Mouse (Mus musculus) adrenal gland, postnatal 4 days (tissue): ENCODE data around the gene Dlk1. TPM values are rescaled to one million over a fixed set of nuclear protein-coding genes. Genes with fewer than 3 reads are reported as not detected.
"Not testable (repeated sequence)": the region's sequence is repeated elsewhere in the genome, so short reads cannot be mapped to it uniquely, and the experiment has no call there.

Source experiments
- DNase-seq, 2 experiments: peaks; one replicate each; pipeline ENCODE4 v3.0.0; 2021 to 2022; ENCODE audit warnings: low spot score in 2 of 2, mixed read lengths in 2 of 2
- total RNA-seq, 2 experiments: library from RNA; stranded (reverse); gene quantifications; 2 replicates each; pipeline ENCODE4 v1.2.3; 2021

Gene Dlk1
- total RNA-seq, 2 experiments from 2014 or later: 974 to 1,168 TPM

DNA sequence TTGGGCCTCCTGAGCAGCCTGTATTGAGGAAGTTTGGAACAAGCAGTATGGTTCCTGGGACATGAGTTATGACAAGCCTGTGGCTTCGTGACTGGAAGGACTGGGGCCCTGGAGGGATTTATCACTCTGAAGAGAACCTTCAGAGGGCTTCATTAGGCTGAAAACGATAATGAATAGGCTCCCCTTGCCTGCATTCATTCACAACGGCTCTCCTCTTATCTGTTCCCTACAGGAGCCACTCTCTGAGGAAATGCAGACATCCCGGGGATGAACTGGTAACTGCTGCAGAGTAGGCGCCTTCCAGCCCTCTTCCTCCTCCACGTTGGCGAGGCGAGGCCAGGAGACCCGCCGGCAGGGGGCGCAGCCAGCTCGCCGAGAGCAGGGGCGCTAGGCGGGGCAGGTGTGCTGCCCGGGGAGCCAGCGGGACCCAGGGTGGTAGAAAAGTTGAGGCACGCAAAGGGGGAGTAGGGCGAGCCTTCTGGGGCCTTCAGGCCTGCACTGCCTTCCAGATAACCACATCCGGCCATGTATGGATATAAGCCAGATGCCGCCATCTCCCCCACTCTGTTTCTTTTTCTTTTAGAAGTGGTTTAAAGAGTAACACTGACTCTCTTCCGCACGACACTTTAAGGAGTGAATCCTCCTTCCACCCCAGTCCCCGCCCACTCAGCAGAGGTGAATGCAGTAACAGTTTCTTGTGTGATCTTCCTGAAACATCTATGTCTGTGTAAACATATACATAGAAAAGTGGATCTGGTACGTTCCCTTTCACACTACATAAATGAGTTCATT lies 14.9 kb upstream of the Dlk1 start:
- DNase-seq: peak; percentile 77 to 85

DNA sequence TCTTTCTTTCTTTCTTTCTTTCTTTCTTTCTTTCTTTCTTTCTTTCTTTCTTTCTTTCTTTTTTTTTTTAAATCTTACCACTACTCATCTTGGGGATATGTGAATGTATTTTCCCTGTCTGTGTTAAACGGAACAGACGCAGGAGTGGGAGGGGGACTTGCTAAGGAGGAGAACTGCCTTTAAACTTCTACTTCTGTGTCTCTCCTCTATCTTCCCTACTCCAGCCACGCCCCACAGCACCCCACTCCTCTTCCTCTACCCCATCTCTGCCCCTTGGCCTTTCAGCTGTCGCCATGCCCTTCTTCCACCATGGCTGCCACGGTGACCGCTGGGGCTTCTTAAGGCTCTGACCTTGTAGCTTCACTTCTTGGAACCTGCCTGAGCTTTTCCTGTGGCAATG lies 14.2 kb upstream of the Dlk1 start:
- no peak for DNase-seq

DNA sequence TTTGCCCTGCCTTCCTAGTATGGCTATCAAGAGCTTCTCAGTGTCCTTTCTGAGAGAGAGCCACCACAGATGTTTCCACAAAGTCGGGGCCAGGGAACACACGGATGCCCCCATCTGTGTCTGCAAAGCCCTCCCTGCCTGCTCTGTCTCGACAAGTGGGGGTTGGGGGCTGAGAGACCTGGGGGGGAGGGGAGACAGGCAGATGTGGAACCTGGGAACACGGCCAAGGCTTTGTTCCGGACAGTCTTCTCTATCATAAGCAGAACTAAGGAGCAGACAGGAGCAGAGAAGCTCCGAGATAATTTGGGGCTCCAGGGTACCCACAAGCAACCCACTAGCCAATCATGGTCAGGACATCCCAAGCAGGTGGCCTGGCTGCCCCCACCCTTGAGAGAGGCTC lies 12.6 kb upstream of the Dlk1 start:
- DNase-seq: no peak

DNA sequence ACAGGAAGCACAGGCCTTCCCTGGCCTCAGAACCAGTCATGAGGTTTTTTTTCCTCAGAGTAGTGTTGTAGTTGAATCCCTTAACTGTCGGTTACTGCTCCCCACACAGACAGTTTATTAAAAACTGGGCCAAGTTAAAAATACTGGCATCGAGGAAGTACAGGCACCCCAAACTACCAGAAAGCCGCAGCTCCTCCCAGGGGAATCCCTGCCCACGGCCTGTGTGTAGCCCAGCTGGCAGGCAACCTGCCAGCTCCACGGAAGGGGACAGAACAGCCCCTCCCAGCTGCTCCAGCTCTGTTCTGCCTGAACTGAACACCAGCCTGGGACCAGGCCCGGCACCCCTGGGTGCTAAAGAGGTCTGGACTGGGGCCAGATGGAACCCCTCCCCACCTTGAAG lies 11.3 kb upstream of the Dlk1 start:
- no peak for DNase-seq

DNA sequence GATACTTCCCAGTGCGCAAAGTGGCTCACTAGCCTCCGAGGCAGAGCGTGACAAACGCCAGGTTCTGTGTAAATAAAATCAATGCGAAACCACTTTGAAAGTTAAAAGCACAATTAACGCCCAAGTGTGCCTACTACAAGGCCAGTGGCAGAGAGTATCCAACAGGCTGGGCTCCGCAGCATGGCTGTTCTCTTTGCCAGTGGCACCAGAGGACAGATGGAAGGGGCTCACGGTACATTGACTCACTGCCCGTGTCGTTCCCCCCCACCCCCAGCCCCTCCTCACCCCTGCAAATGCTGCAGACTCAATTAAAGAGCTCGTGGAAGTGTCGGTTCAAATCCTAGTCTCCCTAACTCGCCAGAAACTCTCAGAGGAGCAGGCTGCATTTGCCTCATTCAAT lies 10.5 kb upstream of the Dlk1 start:
- no peak for DNase-seq

DNA sequence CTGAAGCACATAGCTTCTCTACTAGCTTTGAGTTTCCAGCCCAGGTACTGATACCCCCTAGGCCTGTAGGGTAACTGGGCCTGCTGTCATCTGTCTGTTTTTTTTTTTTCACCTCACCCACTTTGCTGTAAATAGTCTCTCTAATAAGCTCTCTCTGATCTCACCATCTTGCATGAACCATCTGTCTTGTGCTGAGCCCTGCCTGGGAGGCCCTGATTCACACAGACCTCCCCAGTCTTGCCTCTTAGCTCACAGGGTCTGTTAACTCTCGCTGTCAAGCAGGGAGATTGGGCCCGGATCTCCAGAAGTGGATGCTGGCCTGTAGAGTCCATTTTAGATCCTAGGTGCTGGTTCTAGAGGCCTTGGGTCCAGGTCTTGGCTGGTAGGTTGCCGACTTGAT lies 9.3 kb upstream of the Dlk1 start:
- DNase-seq: no peak

DNA sequence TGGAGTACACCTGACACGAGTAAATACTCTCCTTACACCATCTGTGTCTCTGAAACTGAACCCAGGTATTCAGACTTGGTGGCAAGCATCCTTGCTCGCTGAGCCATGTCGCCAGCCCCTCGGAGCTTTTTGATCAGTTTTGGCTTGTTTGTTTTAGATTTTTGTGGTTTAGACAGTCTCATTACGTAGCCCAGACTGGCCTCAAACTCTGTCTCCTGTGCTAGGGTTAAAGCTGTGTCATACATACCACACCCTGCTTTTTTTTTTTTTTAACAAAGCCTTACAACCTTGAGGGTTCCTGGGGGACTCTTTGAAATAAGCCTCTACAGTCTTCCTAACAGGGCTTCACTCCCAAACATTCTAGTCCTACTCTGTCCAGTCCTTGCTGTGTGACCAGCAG lies 7.6 kb upstream of the Dlk1 start:
- DNase-seq: no peak

DNA sequence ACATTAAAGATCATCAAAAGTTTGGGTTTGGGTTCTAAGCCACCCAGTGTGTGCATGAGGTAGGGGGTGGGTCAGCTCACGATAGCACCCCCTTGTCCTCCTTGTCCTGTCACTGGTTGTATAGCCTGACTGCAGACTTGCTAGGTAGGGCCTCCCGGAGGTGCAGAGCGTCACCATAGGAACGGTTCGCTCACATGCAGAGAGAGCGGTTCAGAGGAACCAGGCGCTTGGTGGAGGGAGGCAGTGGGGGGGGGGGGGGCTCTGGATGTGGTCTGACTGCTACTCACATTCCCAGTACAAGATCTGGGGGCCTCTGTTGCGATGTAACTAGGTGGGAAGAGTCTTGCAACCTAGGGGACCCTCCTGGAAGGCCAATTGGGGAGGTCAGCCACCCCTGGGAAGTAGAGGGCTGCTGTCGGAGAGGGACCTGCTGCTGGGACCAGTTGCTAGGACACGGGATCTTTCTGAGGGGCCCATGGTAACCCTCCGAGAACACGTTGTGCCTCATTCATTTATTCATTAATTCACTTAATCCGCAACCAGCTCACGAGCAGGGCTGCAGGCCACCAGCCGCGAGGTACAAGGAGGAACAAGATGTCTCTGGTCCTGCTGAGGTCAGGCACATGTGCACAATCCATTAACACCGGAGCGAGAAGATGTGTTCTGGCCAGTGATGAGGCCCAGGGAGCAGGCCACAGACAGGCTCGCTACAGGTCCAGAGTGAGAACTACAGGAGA lies 7.0 kb upstream of the Dlk1 start:
- no peak for DNase-seq

DNA sequence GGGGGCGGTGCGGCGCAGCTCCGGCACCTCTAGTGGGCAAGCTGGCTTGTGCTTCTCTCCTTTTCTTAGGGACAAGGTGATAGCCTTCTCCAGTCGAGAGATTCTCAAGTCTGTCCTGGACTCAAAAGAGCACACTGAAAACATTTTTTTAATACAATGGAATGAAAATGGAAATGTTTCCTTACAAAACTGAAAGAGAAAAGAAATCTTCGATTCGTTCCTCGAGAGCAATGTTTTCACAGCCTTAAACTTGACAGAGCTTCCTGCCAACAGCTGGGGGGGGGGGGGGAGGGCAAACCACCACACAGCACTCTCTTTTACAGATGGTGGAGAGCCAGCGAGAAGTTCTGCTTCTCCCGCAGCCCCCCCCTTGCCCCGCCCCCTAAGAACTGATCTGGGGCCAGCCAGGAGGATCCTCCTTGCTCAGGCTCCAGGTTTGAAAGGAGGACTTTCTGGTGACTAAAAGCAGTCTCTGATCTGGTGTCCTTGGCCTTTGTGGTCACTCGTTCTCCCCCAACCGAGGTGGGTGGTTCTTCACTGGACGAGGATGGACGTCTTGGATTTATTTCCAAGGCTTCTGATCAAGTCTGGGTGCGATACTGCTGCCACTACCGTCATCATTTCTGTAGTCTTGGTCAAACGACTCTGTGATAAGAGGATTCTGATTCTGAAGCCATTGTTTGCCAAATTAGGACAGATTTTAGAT lies 6.2 kb upstream of the Dlk1 start:
- no peak for DNase-seq

DNA sequence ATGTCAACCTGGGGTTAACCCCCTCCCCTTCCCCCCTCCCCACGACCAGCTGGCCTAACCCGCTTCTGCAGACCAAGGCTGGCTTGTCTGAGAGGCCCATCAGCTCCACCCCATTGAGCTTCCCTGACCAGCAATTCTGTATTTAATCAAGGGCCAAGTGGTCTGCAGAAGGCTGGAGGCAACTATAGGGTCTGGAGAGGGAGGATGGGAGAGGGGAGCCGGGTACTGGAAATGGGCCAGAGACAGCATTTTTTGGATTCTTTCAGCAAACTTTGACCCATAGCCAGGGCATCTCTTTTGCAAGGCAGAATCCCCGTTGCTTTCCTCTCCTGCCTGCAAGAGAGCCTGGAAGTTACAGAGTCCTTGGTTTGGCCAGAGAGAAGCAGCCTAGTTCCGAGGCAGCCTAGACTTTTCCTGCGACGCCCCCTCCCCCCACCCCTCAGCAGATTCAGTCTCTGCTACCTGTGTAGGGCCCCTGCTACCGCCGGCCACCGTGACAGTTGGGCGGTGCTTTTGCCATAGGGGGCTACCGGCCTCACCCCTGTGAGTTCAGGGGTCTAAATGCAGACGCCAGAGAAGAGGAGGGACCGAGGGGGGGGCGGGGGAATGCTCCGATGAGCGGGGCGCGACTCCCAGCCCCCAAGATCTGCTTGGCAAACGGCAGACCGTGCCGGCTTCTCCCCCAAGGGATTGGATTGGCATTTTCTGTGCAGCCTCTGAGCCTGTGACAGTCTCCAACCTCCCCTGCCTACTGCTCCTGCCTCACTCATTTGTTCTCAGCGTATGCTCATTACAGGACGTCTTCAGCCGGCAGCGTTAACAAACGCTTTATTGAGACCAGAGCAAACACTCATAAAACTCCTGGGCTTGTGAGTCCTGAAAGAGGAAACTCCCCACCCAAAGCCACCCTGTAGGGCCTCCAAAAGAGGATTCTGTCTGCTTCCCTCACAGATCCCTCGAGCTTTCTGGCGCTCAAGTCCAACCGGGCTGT lies 2.9 kb upstream of the Dlk1 start:
- DNase-seq: no peak

DNA sequence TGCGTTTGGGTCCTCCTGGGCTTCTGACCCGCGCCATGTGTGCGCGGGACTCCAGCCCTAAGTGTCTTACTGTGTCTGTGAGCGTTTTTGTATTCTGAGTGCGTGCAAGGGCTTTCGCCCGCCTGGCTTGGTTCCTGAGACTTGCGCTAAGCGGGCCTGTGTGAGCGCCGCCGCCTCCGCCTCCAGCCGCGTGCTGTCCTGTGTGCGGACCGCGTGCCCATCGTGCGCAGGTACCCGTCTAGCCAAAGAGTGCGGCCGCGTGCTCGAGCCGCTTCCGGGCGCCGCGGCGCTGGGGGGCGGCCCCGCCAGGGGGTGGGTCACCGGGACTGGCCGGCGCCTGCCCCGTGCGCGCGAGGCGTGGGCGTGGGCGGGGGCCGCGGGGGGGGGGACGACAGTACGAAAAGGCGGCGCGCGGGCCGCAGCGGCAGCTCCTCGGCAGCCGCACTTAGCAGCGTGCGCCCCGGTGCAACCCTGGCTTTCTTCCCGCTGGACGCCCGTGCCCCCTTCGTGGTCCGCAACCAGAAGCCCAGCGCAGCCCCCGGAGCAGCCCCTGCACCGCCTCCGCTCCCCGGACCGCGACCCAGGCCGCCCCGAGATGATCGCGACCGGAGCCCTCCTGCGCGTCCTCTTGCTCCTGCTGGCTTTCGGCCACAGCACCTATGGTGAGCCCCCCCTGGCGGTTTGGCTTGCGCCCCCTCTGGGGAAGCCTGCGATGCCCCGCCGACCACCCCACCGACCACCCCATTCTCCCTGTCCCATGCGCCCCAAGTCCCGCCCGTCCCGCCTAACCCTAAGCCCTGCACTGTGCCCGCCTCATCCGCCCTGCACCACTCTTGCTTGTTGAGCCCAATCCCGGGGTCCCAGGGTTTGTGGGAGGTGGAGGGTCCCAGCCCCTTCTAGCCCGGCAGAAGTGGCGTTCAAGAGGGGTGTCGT lies 708 bp downstream of the Dlk1 start:
- DNase-seq: peak in 1 of 2 experiments; percentile 20

DNA sequence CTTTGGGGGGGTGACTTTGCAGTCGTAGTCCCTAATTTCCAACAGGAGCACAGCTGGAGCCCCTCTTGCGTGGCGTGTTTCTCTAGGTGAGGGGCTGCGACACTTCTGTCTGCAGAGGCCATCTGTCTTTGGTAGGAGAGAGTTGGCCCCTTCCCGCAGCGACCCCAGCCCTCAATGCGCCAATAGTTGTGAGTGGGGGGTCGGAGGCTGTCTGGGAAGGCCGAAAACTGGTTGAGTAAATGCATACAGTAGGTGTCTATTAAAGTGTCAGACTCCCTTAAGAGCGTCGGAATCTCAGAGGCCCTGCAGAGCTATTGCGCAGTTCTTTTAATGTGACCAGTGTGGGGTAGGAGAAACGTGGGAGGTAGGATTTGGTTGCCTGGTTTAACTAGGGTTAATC lies 1.5 kb downstream of the Dlk1 start:
- DNase-seq: no peak

DNA sequence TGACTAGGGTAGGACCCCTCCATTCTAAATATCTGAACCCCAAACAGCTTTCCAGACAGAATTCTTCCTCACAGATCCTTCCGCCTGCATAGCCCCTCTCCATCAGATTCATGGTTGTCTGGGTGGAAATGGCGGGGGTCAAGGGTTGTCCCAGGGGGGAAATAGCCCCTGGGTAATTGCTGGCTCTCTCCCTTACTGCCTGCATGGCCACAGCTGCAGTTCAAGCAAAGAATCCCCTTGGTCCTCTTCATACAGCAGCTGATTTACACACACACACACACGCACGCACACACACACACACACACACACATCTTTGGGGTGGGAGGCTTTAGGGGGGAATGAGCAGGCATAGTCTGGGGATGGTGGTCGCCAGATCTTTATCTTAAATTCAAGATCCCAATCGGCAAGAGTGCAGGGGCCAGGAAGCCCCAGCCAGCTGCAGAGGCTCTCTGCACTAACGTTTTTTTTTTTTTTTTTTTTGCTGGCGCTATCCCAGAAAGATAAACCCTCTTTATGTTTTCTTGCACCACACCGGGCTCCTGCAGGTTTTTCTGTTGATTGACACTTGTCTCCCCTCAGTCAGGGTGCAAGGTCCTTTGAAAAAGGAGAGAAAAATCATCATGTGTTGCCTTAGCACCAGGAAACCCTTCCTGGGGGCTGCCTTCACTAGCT lies 4.0 kb downstream of the Dlk1 start:
- DNase-seq: no peak

DNA sequence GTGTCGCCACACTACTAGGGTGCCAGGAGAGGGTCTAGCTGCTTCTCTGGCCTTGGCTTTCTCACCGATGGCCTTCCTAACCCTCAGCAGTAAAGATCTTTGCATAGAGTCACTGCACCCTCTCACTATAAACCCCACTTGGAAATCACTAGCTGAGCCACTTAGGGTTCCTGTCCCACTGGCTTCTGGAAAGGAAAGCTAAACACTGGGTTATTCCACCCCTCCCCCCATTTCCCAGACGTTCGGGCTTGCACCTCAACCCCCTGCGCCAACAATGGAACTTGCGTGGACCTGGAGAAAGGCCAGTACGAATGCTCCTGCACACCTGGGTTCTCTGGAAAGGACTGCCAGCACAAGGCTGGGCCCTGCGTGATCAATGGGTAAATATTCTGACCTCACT lies 5.2 kb downstream of the Dlk1 start:
- no peak for DNase-seq

DNA sequence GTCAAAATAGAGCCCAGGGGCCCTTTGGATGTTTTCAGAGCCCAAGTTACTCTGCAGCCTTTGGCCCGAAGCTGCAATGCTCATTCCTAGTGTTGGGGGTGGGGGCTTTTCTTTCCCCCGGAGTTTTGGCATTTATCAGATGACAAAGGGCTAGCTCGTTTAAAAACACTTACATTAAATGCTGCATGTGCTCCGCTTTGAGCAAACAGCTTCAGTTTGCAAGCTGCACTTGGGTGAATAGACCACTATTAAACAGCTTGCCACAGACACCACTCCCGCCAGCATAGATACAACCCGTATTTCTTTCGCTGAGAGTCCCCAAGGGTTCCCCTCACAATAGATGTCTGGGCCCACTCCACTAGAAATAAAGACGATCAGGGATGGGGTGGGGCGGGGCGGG lies 6.3 kb downstream of the Dlk1 start:
- no peak for DNase-seq

DNA sequence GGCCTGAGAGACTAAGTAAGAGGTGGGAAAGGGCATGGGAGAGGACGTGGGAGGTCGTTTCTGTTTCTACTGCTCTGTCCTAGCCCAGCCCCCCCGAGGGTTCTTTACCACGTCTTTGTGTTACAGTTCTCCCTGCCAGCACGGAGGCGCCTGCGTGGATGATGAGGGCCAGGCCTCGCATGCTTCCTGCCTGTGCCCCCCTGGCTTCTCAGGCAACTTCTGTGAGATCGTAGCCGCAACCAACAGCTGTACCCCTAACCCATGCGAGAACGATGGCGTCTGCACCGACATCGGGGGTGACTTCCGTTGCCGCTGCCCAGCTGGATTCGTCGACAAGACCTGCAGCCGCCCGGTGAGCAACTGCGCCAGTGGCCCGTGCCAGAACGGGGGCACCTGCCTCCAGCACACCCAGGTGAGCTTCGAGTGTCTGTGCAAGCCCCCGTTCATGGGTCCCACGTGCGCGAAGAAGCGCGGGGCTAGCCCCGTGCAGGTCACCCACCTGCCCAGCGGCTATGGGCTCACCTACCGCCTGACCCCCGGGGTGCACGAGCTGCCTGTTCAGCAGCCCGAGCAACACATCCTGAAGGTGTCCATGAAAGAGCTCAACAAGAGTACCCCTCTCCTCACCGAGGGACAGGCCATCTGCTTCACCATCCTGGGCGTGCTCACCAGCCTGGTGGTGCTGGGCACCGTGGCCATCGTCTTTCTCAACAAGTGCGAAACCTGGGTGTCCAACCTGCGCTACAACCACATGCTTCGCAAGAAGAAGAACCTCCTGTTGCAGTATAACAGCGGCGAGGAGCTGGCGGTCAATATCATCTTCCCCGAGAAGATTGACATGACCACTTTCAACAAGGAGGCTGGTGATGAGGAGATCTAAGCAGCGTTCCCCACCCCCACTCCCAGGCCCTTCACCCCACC lies 7.1 kb downstream of the Dlk1 start:
- DNase-seq: peak in 1 of 2 experiments; percentile 2

DNA sequence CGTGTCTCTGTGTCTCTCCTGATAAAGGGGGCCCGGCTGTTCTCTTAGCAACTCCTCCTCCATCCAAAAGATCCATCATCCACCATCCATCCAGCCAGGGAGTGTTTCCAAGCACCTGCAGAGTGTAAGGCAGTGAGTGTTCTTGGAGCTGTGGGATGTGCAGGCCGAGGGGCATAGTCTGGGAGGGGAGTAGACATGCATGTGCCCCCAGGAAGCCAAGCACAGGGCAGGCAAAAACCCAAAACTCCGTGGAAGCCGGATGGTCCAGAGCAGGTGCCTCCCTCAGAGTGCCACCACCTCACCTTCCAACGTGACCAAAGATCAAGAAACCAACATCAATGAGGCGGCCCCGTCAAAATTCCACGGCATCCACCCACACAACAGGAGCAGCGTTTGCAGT lies 10.0 kb downstream of the Dlk1 start:
- no peak for DNase-seq

DNA sequence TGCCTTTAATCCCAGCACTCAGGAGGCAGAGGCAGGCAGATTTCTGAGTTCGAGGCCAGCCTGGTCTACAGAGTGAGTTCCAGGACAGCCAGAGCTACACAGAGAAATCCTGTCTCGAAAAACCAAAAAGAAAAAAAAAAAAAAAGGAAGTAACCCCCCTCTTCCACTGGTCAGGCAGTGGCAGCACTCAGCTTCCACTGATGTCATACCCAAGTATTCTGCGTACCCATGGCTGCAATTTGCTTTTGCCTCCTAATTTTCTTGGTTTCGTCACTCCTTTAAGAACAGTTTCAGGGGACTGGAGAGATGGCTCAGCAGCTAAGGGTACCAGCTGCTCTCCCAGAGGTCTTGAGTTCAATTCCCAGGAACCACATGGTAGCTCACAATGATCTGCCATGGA lies 14.8 kb downstream of the Dlk1 start:
- not testable (repeated sequence) for DNase-seq
